Mouse (Mus musculus) kidney, postnatal 36 days (tissue): ENCODE data around the gene 4930444G20Rik.
A peak's percentile ranks its signal among the peaks of the same experiment; 100 is the strongest.
"Not testable (repeated sequence)": the region's sequence is repeated elsewhere in the genome, so short reads cannot be mapped to it uniquely, and the experiment has no call there.

ENCODE experiments used
- DNase-seq, 2 experiments: peaks; one replicate each; pipeline ENCODE4 v3.0.0; 2021 to 2022; ENCODE audit warnings: mixed read lengths in 2 of 2

The 4930444G20Rik gene

DNA sequence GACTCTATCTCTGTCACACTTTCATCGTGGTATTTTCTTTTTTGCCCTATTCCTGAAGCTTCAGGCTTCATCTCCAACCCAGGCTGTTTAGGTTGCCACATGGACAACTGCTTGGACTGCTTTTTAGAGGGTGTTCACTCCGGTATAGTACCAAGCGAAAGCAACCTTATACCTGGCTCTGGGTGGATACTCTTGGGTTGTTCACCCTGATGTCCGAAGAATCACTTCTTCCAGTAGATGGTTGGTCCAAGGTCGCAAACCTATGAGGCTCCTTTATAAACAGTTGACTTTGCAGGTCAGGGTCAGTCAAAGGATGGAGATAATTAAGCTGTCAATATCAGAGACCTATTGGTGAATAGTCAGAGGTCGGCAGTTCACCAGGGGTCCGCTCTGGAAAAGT is at the start of gene 4930444G20Rik:
Gene 4930444G20Rik (minus strand): TSS at position 101 of the 400 bp plus-strand sequence.
- DNase-seq = not testable (repeated sequence)

DNA sequence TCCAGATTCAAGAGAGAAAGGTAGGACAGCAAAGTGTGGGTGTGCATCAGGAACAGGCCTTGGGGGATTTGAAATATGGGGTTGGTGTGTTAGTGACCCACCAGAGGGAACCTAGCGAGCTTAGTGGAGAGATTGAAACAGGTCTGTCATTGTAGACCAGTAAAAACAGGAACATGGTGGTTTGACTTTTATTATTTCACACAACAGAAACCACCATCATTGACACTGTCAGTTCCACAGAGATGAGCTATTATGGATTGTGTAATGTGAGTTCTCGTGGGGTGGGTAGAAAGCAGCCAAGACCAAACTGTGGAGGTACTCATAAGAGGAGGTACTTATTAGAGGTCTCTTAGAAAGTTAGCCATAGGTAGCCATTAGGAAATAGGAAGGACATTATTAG is 6.7 kb upstream of the 4930444G20Rik start:
- DNase-seq = no peak

- DNase-seq = peak in 1 of 2 experiments; percentile 66
Observed at GRCm38 (mm10) chr10:22072739-22073138, 4.9 kb upstream of the 4930444G20Rik start.

- DNase-seq = no peak
Observed at GRCm38 (mm10) chr10:22070576-22070975, 2.7 kb upstream of the 4930444G20Rik start.

- DNase-seq = no peak
Observed at GRCm38 (mm10) chr10:22070168-22070567, 2.3 kb upstream of the 4930444G20Rik start.

DNA sequence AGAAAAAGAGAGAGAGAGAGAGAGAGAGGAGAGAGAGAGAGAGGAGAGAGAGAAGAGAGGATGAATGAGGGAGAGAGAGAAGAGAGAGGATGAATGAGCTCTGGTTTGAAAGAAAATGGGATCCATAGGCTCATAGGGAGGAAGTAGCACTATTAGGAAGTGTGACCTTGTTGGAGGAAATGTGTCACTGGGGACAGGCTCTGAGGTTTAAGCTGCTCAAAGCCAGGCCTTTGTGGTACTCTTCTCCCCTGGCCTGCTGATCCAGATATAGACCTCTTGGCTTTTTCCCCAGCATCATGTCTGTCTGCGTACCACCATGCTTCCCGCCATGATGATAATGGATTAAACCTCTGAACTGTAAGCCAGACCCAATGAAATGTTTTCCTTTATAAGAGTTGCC is 8.5 kb downstream of the 4930444G20Rik start:
- DNase-seq = no peak

GRCm38 (mm10) chr10:22059026-22059325 is 8.9 kb downstream of the 4930444G20Rik start:
- DNase-seq = no peak

DNA sequence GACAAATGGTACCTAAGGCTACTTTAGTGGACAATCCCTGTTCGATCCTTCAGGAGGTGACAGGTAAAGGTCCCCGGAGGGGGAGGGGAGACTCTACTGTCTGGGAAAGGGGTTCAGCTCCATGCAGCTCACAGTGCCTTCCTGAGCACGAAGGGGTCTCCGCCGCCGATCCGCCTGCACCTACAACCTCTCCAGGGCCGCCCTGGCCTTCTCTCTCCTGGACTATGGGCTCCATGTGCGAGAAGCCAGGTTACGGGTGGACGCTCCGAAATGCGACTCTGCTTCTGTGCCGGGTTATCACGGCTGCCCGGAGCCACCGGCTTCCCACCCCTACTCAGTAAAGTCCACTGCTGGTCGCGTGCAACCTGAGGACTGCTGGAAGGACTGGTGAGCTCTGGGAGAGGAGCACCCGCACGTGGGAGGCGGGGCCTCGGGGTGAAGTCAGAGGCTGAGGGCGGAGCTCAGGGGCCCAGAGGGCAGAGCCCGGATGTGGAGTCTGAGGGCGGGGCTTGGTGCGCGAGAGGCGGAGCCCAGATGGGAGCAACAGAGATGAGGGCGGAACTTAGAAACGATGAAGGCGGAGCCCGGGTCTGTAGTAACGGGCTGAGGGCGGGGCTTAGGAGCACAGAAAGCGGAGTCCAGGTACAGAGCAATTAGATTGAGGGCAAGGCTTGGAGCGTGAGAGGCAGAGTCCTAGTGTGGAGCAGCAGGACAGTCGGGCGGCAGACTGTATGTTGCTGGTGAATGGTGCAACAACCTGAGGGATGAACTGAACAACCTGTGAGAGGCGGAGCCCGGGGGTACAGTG is 9.5 kb downstream of the 4930444G20Rik start:
- peak; percentile 96 to 98 for DNase-seq

DNA sequence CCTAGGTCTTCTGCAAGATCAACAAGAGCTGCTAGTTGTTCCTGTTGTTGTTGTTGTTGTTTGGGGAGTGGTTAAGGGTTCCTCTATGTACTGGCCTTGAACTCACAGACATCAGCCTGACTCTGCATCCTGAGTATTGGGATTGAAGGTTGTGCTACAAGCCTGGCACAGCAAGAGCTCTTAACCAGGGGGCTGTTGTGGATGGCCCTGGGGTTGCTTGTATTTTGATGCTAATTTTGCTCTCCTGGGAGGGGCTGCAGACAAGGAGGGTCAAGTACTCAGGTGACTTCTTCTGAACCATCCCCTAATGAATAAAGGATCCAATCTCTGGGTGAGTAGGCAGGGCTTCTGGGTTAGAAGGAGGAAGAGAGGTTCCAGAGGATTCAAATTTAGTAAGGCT is 12.6 kb downstream of the 4930444G20Rik start:
- no peak for DNase-seq

DNA sequence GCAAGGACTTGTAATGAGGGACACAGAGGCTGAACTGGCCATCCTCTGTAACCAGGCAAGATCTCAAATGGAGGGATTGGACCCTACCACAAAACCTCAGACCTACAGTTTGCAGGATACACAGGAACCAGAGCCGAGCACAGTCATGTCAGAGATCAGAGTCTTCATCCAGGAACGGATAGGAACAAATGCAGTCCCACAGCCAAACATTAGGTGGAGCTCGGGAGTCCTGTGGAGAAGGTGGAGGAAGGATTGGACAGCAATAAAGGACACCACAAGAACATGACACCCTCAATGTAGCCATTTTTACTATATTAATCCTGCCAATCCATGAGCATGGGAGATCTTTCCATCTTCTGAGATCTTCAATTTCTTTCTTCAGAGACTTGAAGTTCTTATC is 31.6 kb downstream of the 4930444G20Rik start:
- DNase-seq = peak; percentile 49 to 79

DNA sequence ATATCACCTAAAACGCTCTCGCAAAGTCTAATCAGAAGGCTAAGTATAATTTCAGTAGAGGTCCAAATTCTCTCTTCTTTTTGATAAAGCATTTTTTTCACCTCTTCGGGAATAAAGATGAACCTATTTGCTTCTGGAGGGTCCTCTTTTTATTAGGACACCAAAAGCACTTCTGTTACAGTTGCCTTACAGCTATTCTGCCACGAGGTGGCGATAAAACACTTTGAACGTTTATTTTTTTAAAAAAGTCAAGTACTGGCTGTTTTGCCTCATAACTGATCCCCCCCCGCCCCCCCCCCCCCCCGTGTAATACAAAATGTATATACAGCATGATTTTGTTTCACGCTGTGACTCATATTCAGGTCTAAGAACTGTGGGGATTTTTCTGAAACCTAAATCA is 33.6 kb downstream of the 4930444G20Rik start:
- DNase-seq = peak; percentile 11 to 51

DNA sequence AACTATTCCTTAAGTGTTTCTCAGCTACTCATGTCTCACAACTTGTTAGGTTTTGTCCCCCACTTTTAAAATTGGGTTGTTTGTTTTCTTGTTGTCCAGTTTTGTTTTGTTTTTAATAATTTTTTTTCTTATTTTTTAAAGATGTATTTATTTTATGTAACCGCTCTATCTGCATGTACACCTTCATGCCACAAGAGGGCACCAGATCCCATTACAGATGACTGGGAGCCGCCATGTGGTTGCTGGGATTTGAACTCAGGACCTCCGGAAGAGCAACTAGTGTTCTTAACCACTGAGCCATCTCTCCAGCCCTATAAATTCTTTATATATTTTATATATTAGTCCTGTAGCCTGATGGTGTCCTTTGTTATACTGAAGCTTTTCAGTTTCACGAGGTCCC is 49.3 kb downstream of the 4930444G20Rik start:
- DNase-seq = no peak

- peak in 1 of 2 experiments; percentile 10 for DNase-seq
Observed at GRCm38 (mm10) chr10:22017469-22018159, 50.3 kb downstream of the 4930444G20Rik start.
